Mouse (Mus musculus) heart, postnatal 0 days (tissue): ENCODE measurements at regions not wholly inside any gene's neighbourhood (a gene's known extent, or its start where the extent isn't known, plus 50 kb on each side); places are given as distances from the start of the nearest gene placed in this dataset.

Experiments used
- CTCF ChIP-seq: IDR thresholded peaks from 2 replicates; pipeline ENCODE4 v1.5.1; 2016; ENCODE audit warnings: antibody characterized with exemption, control low read depth, low read depth
- EP300 ChIP-seq: IDR thresholded peaks from 2 replicates; pipeline ENCODE4 v1.6.1; 2016; ENCODE audit warnings: antibody characterized with exemption, low read depth

- TF ChIP-seq CTCF (no peak), EP300 (no peak)
Observed at GRCm38 (mm10) chr8:49831970-49832369, 988.2 kb upstream of the Tenm3 start.
